Mouse (Mus musculus) granulocyte monocyte progenitor cell, adult 5-6 weeks (primary cell): ENCODE data around the gene Ccdc136. TPM values are rescaled to one million over a fixed set of nuclear protein-coding genes. Genes with fewer than 3 reads are reported as not detected.
A peak's percentile ranks its signal among the peaks of the same experiment; 100 is the strongest.
"Not testable (repeated sequence)": the region's sequence is repeated elsewhere in the genome, so short reads cannot be mapped to it uniquely, and the experiment has no call there.

ENCODE experiments used
- ATAC-seq: replicated peaks from 2 replicates; pipeline ENCODE4 v1.8.0; 2016; ENCODE audit warnings: mild to moderate bottlenecking, moderate TSS enrichment, inconsistent platforms; ENCODE audit not compliant: poor library complexity, severe bottlenecking
- total RNA-seq, 2 experiments: library from RNA; stranded (forward) in 1 of 2; stranded (reverse) in 1 of 2; fragments of 200-712, 200-1000 nt in 1 of 2; fragments of >200 nt in 1 of 2; fragmentation: Nextera tagmentation in 1 of 2; gene quantifications; 2 replicates each; pipeline ENCODE4 v1.2.3; 2014 to 2017

Gene Ccdc136
- total RNA-seq (2014; fragmentation: Nextera tagmentation) (not detected in 2 replicates), total RNA-seq (2017) (not detected in 2 replicates)

GRCm38 (mm10) chr6:29395910-29396713 lies at the start of gene Ccdc136:
Gene Ccdc136 (plus strand): TSS chr6:29396309.
- peak; percentile 70 for ATAC-seq

GRCm38 (mm10) chr6:29346512-29346911 lies 49.6 kb upstream of the Ccdc136 start:
- not testable (repeated sequence) for ATAC-seq

- ATAC-seq, result no peak
These were observed 48.9 kb upstream of the Ccdc136 start for GRCm38 (mm10) chr6:29347189-29347588.

DNA sequence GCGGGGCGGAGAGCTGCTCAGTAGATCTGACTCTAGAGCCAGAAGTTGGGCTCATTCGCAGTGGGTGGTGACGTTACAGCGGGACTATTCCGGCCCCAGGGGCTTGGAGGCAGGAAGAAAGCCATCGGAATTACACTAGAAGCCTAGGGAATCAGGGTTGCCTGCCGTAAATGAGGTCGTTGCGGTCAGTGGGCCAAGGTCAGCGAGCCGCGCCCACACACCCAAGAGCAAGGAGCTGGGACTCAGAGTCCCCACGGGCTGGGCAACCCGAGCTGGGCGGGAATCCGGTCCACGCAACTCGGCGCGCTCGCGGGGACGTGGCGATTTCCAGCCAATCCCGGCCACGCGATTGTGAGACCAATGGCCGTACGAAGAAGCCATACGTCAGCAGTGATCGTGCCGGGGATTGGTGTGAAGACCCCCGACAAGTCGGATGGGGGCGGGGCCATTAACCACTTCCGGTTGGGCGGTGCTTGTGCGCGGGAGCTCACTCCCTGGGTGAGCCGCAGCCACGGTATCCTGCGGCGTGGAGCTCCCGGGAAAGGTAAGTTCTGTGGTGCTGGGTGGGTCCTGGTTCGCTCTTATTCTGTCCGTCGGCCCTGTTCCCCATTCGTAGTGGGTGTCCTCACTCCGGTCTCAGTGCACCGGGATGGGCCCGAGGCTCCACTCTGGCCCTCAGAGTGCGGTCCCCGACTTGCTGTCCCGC lies 48.3 kb upstream of the Ccdc136 start, which contains the start of gene Calu:
TSS of gene Calu (plus strand) at position 405 of the 706 bp plus-strand sequence.
- ATAC-seq, result peak; percentile 95

GRCm38 (mm10) chr6:29348371-29348724 lies 47.8 kb upstream of the Ccdc136 start:
- ATAC-seq, result no peak

DNA sequence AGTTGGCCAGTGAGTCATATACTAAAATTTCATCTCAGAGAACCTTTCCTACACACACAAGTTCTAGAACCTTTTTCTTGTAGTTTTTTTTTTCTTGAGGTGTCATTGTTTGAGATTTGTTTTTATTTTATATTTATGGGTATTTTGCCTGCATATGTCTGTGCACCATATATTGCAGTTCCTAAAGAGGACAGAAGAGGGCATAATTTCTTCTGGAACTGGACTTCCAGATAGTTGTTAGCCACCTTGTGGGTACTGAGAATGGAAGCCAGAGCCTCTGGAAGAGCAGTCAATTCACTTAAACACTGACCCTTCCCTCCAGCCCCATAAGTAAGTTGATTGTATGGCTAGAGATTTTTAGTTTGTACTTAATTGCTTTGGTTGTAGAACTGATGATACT lies 44.5 kb upstream of the Ccdc136 start:
- ATAC-seq, result no peak

DNA sequence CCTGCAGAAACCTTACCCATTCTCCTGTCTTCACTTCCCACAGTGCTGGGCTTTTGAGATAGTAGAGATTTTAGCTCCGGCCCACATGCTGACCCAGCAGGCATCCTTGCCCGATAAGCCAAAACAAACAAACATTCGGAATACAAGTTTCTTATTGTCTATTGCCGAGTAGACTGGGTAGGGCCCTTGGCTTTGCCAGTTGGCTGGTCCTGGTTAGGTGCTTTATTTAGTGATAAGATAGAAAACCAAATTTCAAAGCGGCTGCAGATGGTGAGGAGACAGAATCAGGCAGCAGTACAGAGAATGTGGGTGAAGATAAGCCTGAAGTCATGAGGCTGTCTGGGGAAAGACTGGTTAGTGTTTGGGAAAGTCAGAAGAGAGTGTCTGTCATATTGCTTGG lies 43.3 kb upstream of the Ccdc136 start:
- no peak for ATAC-seq

GRCm38 (mm10) chr6:29359386-29359785 lies 36.7 kb upstream of the Ccdc136 start:
- ATAC-seq, result no peak

DNA sequence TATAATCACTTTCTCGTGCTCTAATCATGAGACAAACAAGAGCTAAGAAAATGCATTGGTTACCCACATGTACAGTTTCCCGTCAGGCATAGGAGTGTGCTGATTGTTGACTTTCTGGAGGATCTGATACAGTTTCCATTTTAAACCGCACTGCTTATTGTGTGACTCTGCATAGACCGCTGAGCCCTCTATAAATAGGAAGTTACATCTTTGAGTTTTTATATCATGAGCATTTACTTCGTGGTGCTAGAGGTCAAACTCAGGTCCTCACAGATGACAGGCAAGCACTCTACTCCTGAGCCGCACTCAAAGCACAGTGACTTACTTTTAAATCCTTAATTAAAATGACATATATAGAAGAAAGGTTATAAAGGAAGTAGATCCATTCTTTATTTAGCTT lies 35.9 kb upstream of the Ccdc136 start:
- no peak for ATAC-seq

- ATAC-seq, result no peak
These were observed 33.6 kb upstream of the Ccdc136 start for GRCm38 (mm10) chr6:29362246-29363128.

GRCm38 (mm10) chr6:29363129-29363515 lies 33.0 kb upstream of the Ccdc136 start:
- no peak for ATAC-seq

DNA sequence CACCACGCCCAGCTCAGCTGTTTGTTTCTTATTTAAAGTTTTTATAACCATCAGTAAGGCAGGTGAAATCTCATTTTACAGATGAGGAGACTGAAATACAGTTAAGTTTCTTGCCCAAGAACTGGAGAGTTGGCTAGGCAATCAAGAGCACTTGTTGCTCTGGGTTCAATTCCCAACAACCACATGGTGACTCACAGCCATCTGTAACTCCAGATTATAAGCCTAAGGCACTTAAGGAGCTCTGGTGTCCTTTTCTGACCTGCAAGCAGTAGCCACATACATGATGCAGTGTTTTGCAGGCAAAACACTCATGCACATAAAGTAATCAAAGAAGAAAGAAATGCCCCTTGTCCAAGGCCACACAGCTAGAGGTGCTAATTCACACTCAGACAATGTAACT lies 30.8 kb upstream of the Ccdc136 start:
- no peak for ATAC-seq

DNA sequence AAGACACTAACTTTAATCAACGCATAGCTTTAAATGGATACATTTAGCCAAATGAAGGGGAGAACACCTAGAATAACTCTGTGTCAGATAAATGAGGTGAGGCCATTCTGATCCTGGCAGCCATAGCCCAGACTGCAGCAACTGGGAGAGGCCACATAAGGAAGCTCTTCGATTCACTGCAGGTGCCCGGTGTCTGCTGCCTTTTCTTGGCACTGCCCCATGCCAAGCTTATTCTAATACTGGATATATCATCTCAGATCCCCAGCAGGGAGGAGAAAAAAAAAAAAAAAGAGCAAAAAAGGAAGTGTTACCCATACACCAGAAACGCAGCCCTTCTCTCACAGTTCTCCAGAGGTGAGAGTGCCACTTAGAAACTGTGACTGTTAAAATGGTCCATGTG lies 18.7 kb upstream of the Ccdc136 start:
- ATAC-seq, result no peak

- no peak for ATAC-seq
These were observed 17.4 kb upstream of the Ccdc136 start for GRCm38 (mm10) chr6:29378678-29379077.

DNA sequence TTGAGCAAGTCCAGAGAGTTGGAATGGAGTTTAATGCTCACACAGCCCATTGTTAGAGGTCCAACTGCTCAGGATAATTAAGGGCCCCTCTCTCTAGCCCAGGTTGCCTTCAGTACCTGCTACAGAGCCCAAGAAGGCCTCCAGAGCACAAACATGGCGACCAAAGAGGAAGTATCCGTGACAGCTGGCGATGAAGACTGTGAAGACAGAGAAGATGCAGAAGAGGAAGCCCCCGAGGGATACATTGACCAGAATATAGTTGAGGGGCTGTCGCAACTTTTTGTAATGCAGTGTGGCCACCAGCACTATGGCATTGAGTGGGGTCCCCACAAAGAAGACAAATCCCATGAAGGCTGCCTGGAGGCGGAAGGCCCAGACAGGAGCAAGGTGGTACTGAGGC lies 16.2 kb upstream of the Ccdc136 start:
- peak; percentile 73 for ATAC-seq

GRCm38 (mm10) chr6:29382442-29382841 lies 13.7 kb upstream of the Ccdc136 start:
- ATAC-seq, result no peak

DNA sequence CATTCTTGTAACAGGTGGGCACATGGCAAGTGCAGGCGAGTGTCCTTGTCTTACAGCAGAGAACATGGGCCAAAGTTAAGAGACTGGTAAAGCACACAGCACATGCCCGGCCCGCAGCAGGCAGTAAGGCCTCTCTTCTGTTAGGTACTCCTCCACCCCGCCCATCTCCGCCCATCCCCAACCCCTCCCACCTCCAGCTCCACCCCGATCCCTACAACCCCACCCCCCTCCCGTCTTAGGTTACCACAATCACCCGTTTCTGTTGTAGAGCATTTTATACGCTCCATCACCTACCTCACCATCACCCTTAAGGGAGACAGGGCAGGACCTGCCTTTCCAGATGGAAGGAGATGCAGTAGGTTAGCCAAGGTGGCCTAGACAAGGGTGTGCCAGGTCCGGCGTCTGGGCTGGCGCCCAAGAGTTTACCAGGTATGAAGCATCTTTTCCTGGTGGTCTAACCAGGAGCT lies 8.0 kb upstream of the Ccdc136 start, which contains the start of gene Opn1sw:
TSS of gene Opn1sw (minus strand) at position 417 of the 467 bp plus-strand sequence.
- ATAC-seq, result peak; percentile 62

- peak; percentile 16 for ATAC-seq
These were observed 7.5 kb upstream of the Ccdc136 start for GRCm38 (mm10) chr6:29388606-29389080.

DNA sequence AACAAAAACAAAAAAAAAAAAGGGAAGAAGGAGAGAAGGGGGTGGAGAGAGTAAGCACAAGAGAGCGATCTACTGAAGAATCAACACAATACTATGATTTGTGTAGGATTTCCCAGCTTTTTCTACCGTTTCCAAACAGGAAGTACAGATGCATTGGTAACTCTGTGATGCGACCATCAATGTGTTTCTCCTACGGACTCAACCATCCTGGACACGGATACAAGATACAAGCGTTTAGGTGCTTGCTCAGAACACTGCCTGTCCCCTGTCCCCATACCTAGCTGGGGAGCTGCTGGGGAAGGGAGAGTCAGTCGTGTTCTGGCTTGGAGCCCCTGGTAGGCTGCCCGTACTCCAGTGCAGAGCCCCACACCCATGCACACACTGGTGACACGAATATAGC lies 6.7 kb upstream of the Ccdc136 start:
- ATAC-seq, result no peak

DNA sequence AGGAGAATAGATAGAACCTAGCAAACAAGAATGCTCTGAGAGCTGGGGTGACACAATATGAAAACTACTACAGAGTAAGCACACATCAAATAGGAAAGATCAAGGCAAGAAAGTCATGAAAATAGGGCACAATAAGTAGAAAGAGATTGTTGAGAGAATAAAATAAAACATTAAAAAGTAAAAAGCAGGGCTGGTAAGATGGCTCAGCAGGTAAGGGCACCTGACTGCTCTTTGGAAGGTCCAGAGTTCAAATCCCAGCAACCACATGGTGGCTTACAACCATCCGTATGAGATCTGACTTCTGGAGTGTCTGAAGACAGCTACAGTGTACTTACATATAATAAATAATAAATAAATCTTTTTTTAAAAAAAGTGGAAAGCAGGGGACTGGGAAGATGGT lies 5.6 kb upstream of the Ccdc136 start:
- ATAC-seq, result not testable (repeated sequence)
